ENCODE assay signal across 14 mouse cellular contexts in the genomic region with DNA sequence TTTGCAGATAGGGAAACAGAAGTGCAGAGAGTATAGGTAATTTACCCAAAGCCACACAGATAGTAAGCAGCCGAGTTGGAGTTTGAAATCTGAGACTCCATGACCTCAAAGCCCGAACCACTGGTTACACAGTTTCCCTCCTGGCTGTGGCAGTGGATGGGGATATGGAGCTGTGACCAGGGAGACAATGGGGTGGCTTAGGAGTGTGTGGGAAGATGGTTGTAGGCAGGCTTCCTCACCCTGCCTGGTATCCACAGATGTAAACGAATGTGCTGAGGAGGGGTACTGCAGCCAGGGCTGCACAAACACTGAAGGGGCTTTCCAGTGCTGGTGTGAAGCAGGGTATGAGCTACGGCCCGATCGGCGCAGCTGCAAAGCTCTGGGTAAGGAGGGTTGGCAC. TPM values are rescaled to one million over a fixed set of nuclear protein-coding genes. Genes with fewer than 3 reads are reported as not detected.
A peak's percentile ranks its signal among the peaks of the same experiment; 100 is the strongest.
DNase-seq lines count a peak whose midpoint lies in the region; ATAC-seq and TF ChIP-seq lines count a peak whose summit lies in the region.
"Had no signal": no experiment of that assay in that cellular context is flagged by ENCODE, and none has a peak within 500 bp of the region (broad histone marks: within the 10 kb centered on the region; RNA-seq: fewer than 3 reads in every experiment).

No protein-coding gene starts in this region.

- no peak overlapping the region for H3ac ChIP-seq in myocyte (ENCODE audit: control insufficient read depth, insufficient read length)

- ATAC-seq in heart, embryonic 12.5 days (ENCODE audit: insufficient number of reproducible peaks, low FRiP score) = no peak
- ATAC-seq in intestine, postnatal 0 days = no peak
- no peak for ATAC-seq in intestine, embryonic 16.5 days
- ATAC-seq in megakaryocyte, adult 5-6 weeks (ENCODE audit: poor library complexity, severe bottlenecking) = no peak
- ATAC-seq: forebrain, embryonic 13.5 days had no signal

- H3K27me3 ChIP-seq in heart, embryonic 12.5 days (replicated peaks) = no peaks in the 10 kb centered on the region
- no peaks in the 10 kb centered on the region for H3K27me3 ChIP-seq in intestine, postnatal 0 days (replicated peaks; ENCODE audit: control insufficient read depth, insufficient read depth, low read length)
- H3K27me3 ChIP-seq in intestine, embryonic 16.5 days (replicated peaks; ENCODE audit: control insufficient read depth, insufficient read depth, low read length) = no peaks in the 10 kb centered on the region
- H3K27me3 ChIP-seq in E14TG2a.4 (ENCODE audit: insufficient read depth, low read length) (no peaks in the 10 kb centered on the region), myocyte (ENCODE audit: control insufficient read depth, insufficient read depth, insufficient read length) (no peaks in the 10 kb centered on the region)
- H3K27me3 ChIP-seq: CH12.LX; forebrain, embryonic 13.5 days; hindbrain, embryonic 15.5 days had no signal

- H3K9me3 ChIP-seq in heart, embryonic 12.5 days (replicated peaks) = no peaks in the 10 kb centered on the region
- H3K9me3 ChIP-seq in intestine, postnatal 0 days (ENCODE audit: control insufficient read depth) = no peaks in the 10 kb centered on the region
- no peaks in the 10 kb centered on the region for H3K9me3 ChIP-seq in intestine, embryonic 16.5 days (ENCODE audit: control insufficient read depth, low read length)
- no peaks in the 10 kb centered on the region for H3K9me3 ChIP-seq in E14TG2a.4 (ENCODE audit: low read length)
- H3K9me3 ChIP-seq: embryonic facial prominence, embryonic 10.5 days; forebrain, embryonic 13.5 days; hindbrain, embryonic 15.5 days had no signal

- H3K27ac ChIP-seq in heart, embryonic 12.5 days (ENCODE audit: poor library complexity, severe bottlenecking) = no peak overlapping the region
- 0 out of 2 replicates have a peak overlapping the region, but pooled peaks have one; percentile 28 for H3K27ac ChIP-seq in intestine, postnatal 0 days (ENCODE audit: low read depth, low read length)
- H3K27ac ChIP-seq in intestine, embryonic 16.5 days (ENCODE audit: low read length) = no peak overlapping the region
- H3K27ac ChIP-seq: forebrain, embryonic 13.5 days; hindbrain, embryonic 15.5 days had no signal

- H3K4me1 ChIP-seq in heart, embryonic 12.5 days (replicated peaks) = peaks cover 8% of the 10 kb centered on the region
- H3K4me1 ChIP-seq in intestine, postnatal 0 days (replicated peaks; ENCODE audit: control insufficient read depth, insufficient read depth, low read length) = no peaks in the 10 kb centered on the region; the same call in 1 of the 2 replicates
- peaks cover 26% of the 10 kb centered on the region for H3K4me1 ChIP-seq in intestine, embryonic 16.5 days (ENCODE audit: control insufficient read depth, insufficient read depth, low read length)
- peaks cover 48% of the 10 kb centered on the region for H3K4me1 ChIP-seq in E14TG2a.4 (replicated peaks; ENCODE audit: low read depth, low read length)

- 76% methylated on average over 7 of the region's 7 CpGs for whole genome bisulfite sequencing in heart, embryonic 12.5 days
- WGBS in intestine, postnatal 0 days = 79% methylated on average over 7 of the region's 7 CpGs
- 68% methylated on average over 7 of the region's 7 CpGs for WGBS in intestine, embryonic 16.5 days

- H3K36me3 ChIP-seq in heart, embryonic 12.5 days = peaks cover 79% of the 10 kb centered on the region
- H3K36me3 ChIP-seq in intestine, postnatal 0 days (ENCODE audit: control insufficient read depth, insufficient read depth) = peaks cover 86% of the 10 kb centered on the region
- peaks cover 26% of the 10 kb centered on the region for H3K36me3 ChIP-seq in intestine, embryonic 16.5 days (ENCODE audit: control insufficient read depth, insufficient read depth, low read length)
- peaks cover 60% of the 10 kb centered on the region for H3K36me3 ChIP-seq in E14TG2a.4 (ENCODE audit: insufficient read depth, low read length)
- H3K36me3 ChIP-seq in myocyte (ENCODE audit: control insufficient read depth, insufficient read depth) = peaks cover 36% of the 10 kb centered on the region
- H3K36me3 ChIP-seq: hindbrain, embryonic 15.5 days had no signal

- no peak overlapping the region for H3K9ac ChIP-seq in heart, embryonic 12.5 days
- H3K9ac ChIP-seq in intestine, postnatal 0 days (ENCODE audit: low read depth, low read length) = no peak overlapping the region
- H3K9ac ChIP-seq in intestine, embryonic 16.5 days (ENCODE audit: low read depth, low read length) = no peak overlapping the region
- H3K9ac ChIP-seq: forebrain, embryonic 13.5 days; forebrain, postnatal 0 days; hindbrain, embryonic 15.5 days had no signal

- TF ChIP-seq POLR2A in myocyte (IDR thresholded peaks at IDR 0.05; ENCODE audit: insufficient read length, low read depth) = no peak

- no peaks in the 10 kb centered on the region for H3K79me2 ChIP-seq in myocyte (ENCODE audit: control insufficient read depth, insufficient read depth)

- H3K4me2 ChIP-seq in heart, embryonic 12.5 days = no peak overlapping the region
- no peak overlapping the region for H3K4me2 ChIP-seq in intestine, postnatal 0 days (replicated peaks; ENCODE audit: low read depth)
- H3K4me2 ChIP-seq in intestine, embryonic 16.5 days (ENCODE audit: low read depth, low read length) = no peak overlapping the region
- peak overlapping the region; percentile 58 for H3K4me2 ChIP-seq in myocyte (ENCODE audit: low read depth)
- H3K4me2 ChIP-seq: forebrain, embryonic 13.5 days; heart, embryonic 11.5 days; hindbrain, embryonic 15.5 days had no signal

- DNase-seq in heart, adult 11 months = peak; percentile 92
- DNase-seq: forebrain, postnatal 0 days had no signal

- TF ChIP-seq CTCF in intestine, postnatal 0 days (IDR thresholded peaks at IDR 0.05; ENCODE audit: low read depth) = no peak
- TF ChIP-seq CTCF in E14TG2a.4 (conservative IDR thresholded peaks at IDR 0.05; ENCODE audit: low read length) = no peak

- no peak overlapping the region for H3K4me3 ChIP-seq in heart, embryonic 12.5 days
- H3K4me3 ChIP-seq in intestine, postnatal 0 days (ENCODE audit: low read depth, low read length) = no peak overlapping the region
- H3K4me3 ChIP-seq in intestine, embryonic 16.5 days (ENCODE audit: low read length) = no peak overlapping the region
- H3K4me3 ChIP-seq in E14TG2a.4 (replicated peaks; ENCODE audit: low read length) (peak overlapping the region; percentile 43; the same call in 1 of the 2 replicates), myocyte (no peak overlapping the region)
- H3K4me3 ChIP-seq: embryonic facial prominence, embryonic 10.5 days; forebrain, embryonic 13.5 days; heart, adult 2 months; hindbrain, embryonic 15.5 days had no signal

TF ChIP-seq in myocyte, 11 proteins besides CTCF, POLR2A, EP300 and RAD21:
- TF ChIP-seq E2F4 (IDR thresholded peaks at IDR 0.05; ENCODE audit: insufficient read depth) = no peak
- TF ChIP-seq MAX (IDR thresholded peaks at IDR 0.05; ENCODE audit: low read depth) = no peak
- TF ChIP-seq USF1 (IDR thresholded peaks at IDR 0.05; ENCODE audit: low read depth) = no peak
- TF ChIP-seq MYOD1 (IDR thresholded peaks at IDR 0.05; ENCODE audit: control insufficient read depth in 1 of 3, insufficient read length in 2 of 3, low read depth in 2 of 3) = peak in 1 of 3 experiments; percentile 9

RNA-seq across cellular contexts. Expression of a gene that starts 19.5 kb away (rescaled TPM):
- 4.4 and 4.9 TPM in 2 replicates for polyA plus RNA-seq in heart, embryonic 12.5 days (2016; fragmentation: Nextera tagmentation; extraction: Ambion mirVana)
- 4.9 and 5.4 TPM in 2 replicates for polyA plus RNA-seq in intestine, postnatal 0 days (2015; fragmentation: Nextera tagmentation; extraction: Ambion mirVana)
- 8.2 and 8.3 TPM in 2 replicates for polyA plus RNA-seq in intestine, embryonic 16.5 days (2015; fragmentation: Nextera tagmentation; extraction: Ambion mirVana)
- 20.1 TPM for polyA plus RNA-seq in myocyte (2012; fragmentation: generic; extraction: Trizol)
- 1.0 and 1.1 TPM in 2 replicates for total RNA-seq in megakaryocyte, adult 5-6 weeks (2015)
- 1.9 and 2.7 TPM in 2 replicates for total RNA-seq in megakaryocyte, adult 5-6 weeks (2017)

RNA-seq across cellular contexts. Expression of a gene that starts 32.3 kb away (rescaled TPM):
- 35.7 and 40.1 TPM in 2 replicates for polyA plus RNA-seq in heart, embryonic 12.5 days (2016; fragmentation: Nextera tagmentation; extraction: Ambion mirVana)
- 13.5 and 15.6 TPM in 2 replicates for polyA plus RNA-seq in intestine, postnatal 0 days (2015; fragmentation: Nextera tagmentation; extraction: Ambion mirVana)
- 34.6 and 36.0 TPM in 2 replicates for polyA plus RNA-seq in intestine, embryonic 16.5 days (2015; fragmentation: Nextera tagmentation; extraction: Ambion mirVana)
- 45.5 TPM for polyA plus RNA-seq in myocyte (2012; fragmentation: generic; extraction: Trizol)
- 2.0 and 4.2 TPM in 2 replicates for total RNA-seq in megakaryocyte, adult 5-6 weeks (2015)
- total RNA-seq in megakaryocyte, adult 5-6 weeks (2017) = 1.7 and 3.2 TPM in 2 replicates

RNA-seq across cellular contexts. Expression of a gene that starts 49.7 kb away (rescaled TPM):
- polyA plus RNA-seq in heart, embryonic 12.5 days (2016; fragmentation: Nextera tagmentation; extraction: Ambion mirVana) = 77.1 and 87.8 TPM in 2 replicates
- polyA plus RNA-seq in intestine, postnatal 0 days (2015; fragmentation: Nextera tagmentation; extraction: Ambion mirVana) = 17.0 and 19.3 TPM in 2 replicates
- polyA plus RNA-seq in intestine, embryonic 16.5 days (2015; fragmentation: Nextera tagmentation; extraction: Ambion mirVana) = 40.0 and 48.2 TPM in 2 replicates
- 12.6 TPM for polyA plus RNA-seq in myocyte (2012; fragmentation: generic; extraction: Trizol)
- 80.5 and 83.5 TPM in 2 replicates for total RNA-seq in megakaryocyte, adult 5-6 weeks (2015)
- 94.2 and 101 TPM in 2 replicates for total RNA-seq in megakaryocyte, adult 5-6 weeks (2017)
